Mouse (Mus musculus): ENCODE measurements at regions not wholly inside any gene's neighbourhood (a gene's known extent, or its start where the extent isn't known, plus 50 kb on each side); places are given as distances from the start of the nearest gene placed in this dataset.
A peak's percentile ranks its signal among the peaks of the same experiment; 100 is the strongest.
"Not testable (repeated sequence)": the region's sequence is repeated elsewhere in the genome, so short reads cannot be mapped to it uniquely, and the experiment has no call there.

DNA sequence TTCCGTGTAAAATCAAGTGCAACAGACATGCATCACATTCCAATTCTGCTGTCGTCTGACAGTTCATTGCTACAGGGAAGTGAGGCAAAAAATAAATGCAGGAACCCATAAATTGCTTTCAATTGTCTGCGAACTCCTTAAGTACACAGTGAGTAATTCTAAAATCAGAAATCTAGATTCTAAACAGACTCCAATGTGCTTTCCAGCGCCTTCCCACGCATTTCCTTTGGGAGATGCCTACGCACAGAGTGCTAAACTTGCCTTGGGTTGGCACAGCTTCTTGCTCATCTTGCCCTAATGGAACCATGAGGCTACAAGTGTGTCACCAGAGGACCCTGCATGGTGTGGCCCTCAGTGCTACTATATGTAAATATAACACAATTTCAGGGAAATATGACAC, 212.6 kb downstream of the Samd5 start:
- peak; percentile 32 to 71 for DNase-seq (ENCODE audit: low spot score in 2 of 2)

DNA sequence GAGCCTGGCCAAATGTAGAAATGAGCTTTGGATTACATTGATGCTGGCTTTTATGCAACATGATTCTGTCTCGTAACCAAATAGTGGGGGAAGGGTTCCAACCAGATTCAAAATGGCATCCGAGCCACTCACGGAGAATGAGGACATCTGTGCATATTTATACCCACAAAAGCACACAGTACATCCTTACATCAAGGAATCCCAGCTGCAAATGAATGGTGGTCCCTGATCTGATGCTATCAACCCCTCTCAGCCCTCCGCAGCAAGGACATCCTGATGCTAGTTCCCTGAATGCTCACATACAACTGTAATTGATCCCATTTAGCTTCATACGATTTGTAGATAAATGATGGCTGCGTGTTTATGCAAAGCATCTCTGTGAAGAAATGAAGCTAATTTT, 215.9 kb downstream of the Samd5 start:
- no peak for DNase-seq (ENCODE audit: low spot score in 2 of 2)

DNA sequence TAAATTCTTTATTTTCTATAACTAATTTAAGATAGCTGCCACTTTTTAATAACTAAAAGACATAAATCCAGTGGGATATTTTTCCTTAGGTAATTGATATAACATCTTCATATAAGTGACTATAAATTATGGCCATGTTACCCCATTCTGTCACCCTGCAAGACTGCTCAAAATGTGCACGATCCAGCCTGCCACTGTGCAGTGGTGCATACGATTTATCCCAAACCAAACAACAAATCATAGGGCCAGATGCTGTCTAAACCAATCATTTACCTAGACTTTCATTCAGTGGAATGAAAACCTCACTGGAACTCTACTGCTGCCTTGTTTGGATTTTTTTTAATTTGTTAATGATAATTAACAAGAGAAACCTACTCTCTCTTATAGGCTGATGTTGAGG, 216.5 kb downstream of the Samd5 start:
- DNase-seq (ENCODE audit: low spot score in 2 of 2): no peak

DNA sequence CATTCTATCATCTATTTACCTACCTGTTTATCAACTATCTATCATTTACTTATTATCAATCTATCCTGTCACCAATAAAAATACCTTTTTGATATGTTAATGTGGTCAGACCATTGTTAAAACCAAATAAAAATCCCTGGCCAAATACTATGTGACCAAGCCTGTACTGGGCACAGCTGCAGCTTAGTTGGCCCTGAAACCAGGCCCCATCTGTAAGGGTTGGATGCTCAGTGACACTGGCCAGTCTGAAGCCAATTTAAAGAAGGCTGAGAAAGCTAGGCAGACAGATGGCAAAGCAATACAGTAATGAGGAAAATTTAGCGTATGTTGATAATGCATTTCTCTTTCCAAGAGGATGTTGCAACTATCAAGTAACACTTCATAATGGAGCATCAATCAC, 217.8 kb downstream of the Samd5 start:
- no peak for DNase-seq (ENCODE audit: low spot score in 2 of 2)

DNA sequence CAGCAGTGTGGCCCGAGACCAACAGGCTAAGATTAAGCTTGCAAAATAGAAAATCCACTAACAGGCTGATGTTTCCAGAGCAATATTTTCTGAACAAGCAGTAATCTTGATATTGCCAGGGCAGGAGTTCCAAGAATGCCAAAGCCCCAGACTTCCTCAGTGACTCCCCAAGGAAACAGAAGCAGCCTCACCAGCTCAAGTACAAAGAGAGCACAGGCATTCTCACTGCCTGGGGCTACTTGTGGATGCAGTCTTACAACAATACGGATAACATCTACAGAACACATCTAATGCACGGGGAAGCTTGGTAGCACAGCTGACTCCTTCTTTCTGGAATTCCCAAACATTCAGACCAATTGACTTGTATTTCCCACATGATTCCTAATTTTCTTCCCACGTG, 235.9 kb downstream of the Samd5 start:
- no peak for DNase-seq (ENCODE audit: low spot score in 2 of 2)

DNA sequence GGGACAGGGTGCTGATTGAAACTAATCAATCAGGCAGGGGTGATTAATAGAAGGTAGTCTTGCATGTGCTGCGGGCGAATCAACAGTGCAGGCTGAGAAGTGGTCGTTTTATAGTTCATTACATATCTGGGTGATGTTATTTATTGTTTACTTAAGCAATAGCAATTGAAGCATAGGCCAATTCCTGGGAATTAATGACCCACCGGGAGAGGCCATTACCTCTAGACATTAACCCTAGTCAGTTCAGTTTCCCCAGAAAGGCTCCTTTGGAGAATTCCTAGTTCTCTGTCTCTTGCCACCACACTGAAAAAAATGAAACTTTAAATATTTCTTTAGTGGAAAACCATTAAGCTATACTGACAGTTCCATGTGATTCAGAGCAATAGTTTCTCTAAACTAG, 236.6 kb downstream of the Samd5 start:
- no peak for DNase-seq (ENCODE audit: low spot score in 2 of 2)

DNA sequence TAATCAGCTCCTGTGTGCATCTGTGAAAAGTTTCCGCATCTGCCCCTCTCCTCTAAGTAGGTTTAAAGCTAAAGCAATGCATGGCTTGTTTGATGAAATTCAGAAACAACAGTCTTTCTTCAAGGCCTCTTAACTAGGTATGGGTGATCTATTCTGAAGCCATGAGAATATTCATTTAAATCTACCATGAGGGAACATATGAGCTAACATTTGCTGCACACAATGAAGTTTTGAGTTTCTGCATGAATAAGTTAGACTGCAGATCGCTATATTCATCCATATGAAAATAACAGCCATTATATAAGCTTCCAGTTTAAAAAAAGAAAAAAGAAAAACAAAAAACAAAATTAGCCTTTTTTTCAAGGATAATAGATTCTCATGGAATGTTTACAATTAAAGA, 245.9 kb downstream of the Samd5 start:
- no peak for DNase-seq (ENCODE audit: low spot score in 2 of 2)

DNA sequence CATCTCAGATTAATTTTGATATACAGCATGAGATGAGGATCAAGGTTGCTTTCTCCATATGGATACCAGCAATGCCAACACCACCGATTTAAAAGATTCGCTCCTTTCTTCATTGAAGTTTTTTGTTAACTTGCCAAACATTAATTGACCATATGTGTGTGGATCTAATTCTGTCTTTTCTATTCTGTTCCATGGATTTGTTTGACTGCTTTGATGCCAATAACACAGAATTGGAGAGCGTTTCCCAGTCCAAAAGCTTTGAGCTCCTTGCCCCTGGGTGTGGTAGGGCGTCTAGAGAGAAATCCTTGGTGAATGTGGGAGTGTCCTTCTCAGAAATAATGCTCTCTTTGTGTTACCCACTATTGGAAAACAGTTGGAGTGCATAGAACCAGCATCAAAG, 254.3 kb downstream of the Samd5 start:
- DNase-seq (ENCODE audit: low spot score in 2 of 2): no peak

DNA sequence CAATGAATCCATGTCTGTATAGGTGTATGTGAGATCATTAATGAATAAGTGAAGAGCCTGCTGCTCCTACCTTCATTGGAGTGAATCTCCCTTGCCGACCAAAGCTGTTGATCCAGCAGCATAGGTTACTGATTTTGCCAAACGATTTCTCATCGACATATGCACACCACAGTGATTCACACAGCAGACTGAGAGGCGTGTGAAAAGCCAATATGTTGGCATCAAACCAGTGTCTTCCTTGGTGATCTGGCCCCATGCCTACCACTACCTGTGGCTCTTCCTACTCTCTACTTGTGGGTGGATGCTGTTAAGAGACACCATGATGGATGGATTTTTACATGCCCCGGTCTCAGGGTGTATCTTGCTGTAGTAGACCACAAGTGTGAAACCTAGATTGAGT, 258.3 kb downstream of the Samd5 start:
- peak; percentile 17 to 30 for DNase-seq (ENCODE audit: low spot score in 2 of 2)

DNA sequence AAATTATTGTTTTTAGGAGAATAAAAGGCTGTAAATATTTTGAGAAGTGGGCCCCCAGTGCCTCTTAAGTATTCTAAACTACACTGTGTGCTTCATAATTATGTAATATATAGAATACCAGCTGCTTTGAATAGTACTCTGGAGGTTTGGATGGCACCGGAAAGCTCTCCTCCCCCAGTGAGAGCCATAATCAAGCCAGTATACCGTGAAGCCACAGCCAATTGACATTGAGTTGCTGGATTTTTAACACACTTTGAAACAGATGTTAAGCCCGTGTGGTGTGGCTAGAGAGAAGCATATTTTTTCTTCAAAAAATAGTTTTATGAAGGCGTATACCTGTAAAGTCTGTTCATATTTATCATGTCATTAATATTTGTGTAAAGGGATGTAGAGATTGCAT, 268.9 kb downstream of the Samd5 start:
- no peak for DNase-seq (ENCODE audit: low spot score in 2 of 2)

DNA sequence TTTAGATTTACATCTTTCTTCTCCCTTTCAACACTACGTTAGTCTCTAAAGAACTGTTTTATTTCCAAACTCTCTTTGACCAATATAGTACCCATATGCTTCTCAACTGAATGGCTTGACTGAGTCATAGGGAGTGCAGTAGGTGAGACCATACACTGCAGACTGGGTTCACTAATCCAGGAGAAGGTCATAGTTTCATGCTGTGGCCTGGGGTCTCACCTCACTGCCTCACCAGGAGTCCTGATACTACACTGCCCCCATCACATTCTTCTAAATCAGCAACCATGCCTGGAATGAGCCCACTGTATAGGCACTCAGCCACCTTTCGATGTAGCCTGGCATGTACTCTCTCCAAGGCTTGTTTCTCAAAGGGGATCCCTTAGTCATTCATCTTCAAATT, 269.6 kb downstream of the Samd5 start:
- DNase-seq (ENCODE audit: low spot score in 2 of 2): no peak

DNA sequence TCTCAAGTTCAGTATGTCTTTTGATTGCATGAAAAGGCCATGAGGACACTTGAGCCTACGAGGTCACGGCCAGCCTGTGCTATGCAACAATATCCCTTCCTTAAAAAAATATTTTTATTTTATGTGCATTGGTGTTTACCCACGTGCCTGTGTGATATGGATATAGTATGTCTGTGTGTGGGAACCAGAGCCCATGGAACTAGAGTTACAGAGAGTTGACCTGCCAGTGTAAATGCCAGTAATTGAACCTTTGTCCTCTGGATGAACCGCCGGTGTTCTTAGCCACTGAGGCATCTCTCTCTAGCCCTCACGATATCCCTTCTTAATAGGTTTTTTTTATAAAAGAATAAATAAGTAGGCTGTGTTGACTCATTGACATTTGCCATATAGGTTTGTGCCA, 270.0 kb downstream of the Samd5 start:
- no peak for DNase-seq (ENCODE audit: low spot score in 2 of 2)

DNA sequence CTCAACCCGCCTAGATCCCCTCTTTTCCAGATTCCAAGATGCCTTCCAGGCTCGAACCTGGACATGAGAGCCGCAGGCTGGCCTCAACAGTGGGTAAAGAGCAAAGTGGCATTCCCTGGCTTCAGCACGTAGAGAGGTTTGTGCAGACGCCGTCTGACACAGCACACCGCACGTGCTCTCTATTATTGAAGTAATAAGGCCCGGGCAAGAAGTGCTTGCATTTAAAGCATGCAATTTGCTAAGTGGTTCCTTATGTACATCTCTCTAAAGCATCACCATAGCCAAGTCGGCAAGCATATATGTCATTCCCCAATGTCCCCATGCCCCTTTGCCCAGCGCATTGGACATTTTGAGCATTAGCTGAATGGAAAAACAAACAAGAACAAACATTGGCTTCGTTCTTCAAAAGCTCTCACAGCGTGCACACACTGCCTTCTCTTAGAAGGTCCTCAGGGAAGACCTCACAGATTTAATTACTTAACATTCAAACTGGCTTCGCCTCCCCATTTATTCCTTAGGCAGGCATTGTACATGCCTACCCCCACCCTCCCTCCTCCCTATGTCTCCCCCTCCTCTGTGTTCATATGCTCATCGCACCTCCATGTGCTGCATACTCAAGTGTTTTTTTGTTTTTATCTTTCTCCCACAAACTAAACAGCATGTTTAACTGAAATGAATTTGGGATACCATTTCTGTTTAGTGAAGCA, 273.9 kb downstream of the Samd5 start:
- DNase-seq (ENCODE audit: low spot score in 2 of 2): no peak

DNA sequence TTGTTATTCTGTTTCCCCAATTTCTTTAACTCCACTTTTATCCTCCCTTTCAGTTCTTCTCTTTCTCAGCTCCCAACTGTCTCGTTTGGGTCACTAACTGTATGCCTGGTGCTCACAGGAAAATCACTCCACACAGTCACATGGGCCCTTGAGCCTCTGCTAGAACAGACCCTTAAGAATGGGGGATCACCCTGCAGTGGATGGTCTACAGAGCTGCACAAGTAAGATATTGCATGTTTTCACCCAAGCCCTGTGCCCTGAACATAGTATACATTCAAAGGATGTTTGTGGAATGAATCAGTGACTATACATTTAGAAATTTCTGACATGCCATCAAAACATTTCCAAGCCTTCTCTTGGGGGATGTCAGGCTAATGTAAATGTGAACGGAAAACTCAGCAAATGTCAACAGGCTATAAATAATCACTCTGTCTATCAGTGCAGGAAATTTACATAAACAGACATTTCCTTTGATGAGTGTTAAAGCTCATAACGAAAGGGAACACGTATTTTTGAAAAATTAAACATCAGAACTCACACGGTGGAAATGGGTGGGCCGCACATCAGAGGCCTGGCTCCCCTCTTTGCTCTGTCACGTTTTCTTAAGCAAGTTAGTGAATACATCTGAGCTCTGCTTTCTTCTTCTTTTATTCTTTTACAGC, 297.4 kb downstream of the Samd5 start:
- no peak for DNase-seq (ENCODE audit: low spot score in 2 of 2)

DNA sequence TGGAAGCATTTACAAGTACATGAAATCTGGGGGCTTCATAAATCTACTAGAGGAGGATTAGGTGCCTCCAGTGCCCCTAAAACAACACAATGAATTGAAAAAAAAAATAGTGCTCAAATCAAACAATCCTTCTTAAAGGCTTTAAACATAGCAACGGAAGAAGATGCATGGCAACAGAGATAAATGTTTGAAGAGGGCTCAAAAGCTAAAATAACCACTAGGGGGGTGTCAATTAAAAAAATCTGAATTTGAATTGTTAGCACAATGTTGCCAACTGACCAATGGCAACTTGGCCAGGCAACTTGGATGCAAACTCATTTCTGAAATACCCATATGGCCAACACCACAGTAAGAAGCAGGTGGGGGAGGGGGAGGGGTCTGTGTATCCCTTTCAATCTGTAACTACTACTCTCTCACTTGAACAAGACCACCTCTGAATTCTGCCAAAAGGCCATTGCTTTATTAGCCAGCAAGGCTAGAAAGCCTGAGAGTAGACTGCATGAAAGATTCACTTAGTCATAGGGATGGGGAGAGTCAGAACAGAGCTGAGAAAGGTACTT, 312.6 kb downstream of the Samd5 start:
- no peak for DNase-seq (ENCODE audit: low spot score in 2 of 2)

DNA sequence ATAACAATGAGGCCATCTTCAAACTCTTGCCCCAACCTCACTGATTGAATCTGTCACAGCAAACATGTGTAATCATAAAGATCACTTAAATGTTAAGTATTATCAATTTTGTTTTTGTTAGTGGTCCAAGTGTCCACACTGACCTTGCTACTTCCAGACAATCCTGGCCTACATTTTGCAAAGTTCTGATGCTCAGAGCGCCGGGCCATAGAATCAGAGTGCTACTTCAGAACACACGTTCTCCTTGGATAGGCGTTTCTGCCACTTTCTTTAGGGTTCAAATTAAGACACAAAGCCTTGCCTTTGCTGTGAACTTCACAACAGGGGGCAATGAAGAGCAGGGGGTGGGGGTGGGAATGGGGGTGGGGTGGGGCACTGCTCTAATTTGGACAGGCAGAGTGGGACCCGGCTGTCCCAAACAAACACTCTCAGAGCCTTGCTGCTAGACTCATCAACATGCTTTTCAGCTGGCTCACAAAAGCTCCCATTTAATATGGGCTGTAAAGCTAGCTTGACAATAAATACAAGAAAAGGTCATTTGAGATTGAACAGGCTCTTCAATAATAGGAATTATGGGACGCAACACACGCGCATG, 336.7 kb downstream of the Samd5 start:
- no peak for DNase-seq (ENCODE audit: low spot score in 2 of 2)

DNA sequence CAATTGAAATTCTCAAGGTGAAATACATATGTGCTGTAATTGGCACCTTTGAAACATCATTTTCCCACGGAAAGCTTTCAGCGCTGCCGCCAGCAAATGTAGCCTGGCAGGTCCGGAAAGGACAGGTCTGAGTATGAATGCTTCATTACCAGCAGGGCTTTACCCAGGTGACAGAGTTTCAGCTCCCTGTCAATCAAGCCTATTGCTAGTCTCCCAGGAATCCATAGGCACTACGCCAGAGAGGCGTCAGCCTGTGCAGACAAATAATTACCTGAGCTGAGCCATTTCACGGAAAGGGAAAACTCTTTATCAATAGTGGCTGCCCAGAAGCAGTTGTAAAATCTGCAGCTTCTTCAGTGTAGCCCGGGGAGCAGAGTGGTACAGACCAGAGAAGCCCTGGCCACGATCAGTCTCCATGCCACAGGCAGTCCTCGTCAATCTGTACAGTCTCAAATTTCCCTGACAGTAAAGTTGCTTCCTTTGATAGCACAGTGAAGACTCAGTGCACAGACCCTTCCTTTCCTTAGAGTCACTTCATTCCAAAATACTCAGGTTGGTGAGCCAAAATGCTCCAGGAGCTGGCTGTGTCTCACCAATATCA, 340.7 kb downstream of the Samd5 start:
- no peak for DNase-seq (ENCODE audit: low spot score in 2 of 2)

DNA sequence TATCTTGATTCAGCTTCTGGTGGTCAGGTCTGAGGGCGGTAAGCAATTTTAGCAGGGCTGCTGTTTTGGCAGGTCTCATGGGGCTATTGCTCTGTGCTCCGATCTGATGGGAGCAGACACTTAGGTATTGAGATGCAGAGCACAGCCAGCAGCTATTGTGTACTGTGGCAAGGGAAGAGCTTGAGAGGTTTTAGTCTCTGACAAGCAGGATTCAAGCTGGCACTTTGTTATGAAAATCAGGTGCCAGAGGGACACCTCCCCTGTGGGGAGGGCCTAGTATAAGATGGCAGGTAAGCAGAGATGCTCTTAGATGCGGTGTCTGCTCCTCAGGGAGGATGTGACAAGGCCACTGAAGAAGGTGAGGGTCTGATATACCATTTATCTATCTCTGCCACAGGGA, 343.3 kb downstream of the Samd5 start:
- no peak for DNase-seq (ENCODE audit: low spot score in 2 of 2)

DNA sequence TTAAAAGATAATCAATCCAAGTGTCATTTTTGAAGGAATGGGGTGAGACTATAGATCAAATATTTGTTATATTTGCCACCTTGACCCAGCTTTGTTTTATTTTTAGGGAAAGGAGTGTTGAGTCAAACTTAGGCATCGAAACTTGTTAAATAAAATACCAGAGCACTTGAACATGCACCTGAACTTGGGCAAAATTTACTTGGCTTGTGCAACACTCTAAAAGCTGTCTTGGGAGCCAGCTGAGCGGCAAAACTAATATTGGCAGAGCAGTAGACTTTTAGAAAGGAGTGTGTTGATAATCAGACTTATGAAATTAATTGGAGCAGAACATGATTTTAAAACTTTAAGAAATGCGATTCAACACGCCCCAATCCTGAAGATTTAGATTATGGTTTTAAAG, 346.7 kb downstream of the Samd5 start:
- no peak for DNase-seq (ENCODE audit: low spot score in 2 of 2)

DNA sequence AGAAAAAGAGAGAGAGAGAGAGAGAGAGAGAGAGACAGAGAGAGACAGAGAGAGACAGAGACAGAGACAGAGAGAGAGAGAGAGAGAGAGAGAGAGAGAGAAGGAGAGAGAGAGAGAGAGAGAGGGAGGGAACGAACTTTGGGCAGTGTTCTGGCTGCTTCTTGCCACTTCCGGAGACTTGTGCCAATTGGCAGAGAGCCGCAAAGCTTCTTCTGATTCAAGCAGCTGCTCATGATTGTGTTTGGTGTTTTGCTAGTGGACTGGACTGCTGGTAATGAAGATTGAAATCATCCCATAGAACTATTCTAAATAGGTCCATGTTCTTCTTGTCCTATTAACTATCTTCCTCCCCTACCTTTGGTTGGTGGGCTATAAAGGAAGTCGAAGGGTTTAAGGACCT, 347.1 kb downstream of the Samd5 start:
- not testable (repeated sequence) for DNase-seq (ENCODE audit: low spot score in 2 of 2)

DNA sequence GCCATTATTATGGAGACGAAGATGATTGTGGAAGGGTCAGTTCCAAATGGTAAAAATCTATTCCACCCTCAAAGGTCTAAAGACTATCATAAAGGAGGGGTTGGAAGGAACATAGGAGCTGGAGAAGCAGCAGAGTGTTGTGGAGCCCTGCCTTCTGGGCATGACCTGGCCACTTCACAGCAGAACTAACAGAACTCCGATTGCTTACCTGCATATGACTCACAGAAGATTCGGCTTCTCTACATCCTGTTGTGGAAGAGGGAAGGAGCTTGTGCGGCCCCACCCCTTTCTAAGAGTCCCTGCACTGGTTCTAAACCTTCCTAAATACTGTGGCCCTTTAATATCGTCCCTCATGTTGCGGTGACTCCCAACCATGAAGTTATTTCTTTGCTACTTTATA, 362.7 kb downstream of the Samd5 start:
- no peak for DNase-seq (ENCODE audit: low spot score in 2 of 2)

DNA sequence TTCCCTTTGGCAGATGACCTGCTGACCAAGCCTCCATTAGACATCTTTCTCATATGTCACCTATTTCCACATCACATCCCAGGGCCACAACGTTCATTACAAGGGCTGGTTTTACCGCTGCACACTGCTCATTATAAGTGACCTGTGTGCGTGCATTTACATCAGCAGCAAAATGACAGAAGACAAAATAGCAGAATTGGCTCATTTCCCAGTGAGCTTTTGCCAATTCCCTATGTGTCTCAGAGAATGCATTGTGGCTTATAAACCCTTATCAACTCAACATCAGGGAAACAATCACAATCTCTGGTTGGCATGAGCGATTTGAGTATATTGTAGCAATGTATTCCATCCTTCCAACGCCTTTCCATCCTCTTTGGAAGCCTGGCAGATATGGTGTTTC, 364.7 kb downstream of the Samd5 start:
- no peak for DNase-seq (ENCODE audit: low spot score in 2 of 2)

DNA sequence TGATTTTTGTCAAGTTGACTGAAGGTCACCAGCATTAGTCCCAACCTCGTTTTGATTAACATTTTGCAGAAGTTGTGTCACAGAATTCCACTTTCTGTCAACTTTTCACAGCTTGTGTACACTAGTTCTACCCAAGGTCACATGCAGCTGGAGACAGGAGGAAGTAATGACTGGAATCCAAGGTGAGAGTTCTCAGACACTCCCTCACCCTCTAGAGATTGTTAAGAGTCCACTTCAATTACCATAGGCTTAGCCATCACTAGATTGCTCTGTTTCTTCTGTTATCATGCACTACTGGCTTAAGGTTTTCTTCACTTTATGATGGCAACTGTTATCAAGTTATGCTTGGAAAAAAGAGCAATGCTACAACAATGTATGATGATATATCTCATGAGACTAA, 379.0 kb downstream of the Samd5 start:
- no peak for DNase-seq (ENCODE audit: low spot score in 2 of 2)
